Mouse (Mus musculus) olfactory bulb, adult 2 months (tissue): Measurements from ENCODE around the gene Krtap3-1.

Experiments used
- CTCF ChIP-seq: fragments of 200-500 bp; IDR thresholded peaks from 2 replicates; pipeline ENCODE4 v1.5.1; 2012; ENCODE audit warnings: low read depth, mild to moderate bottlenecking, low read length, moderate library complexity; ENCODE audit not compliant: insufficient read depth
- POLR2A ChIP-seq: fragments of 200-500 bp; IDR thresholded peaks from 2 replicates; pipeline ENCODE4 v1.6.1; 2012; ENCODE audit warnings: mild to moderate bottlenecking, low read depth, low read length, moderate library complexity; ENCODE audit not compliant: insufficient read depth

GRCm38 (mm10) chr11:99547892-99548291 lies 18.5 kb downstream of the Krtap3-1 start:
- no peak for TF ChIP-seq POLR2A
- TF ChIP-seq CTCF, result no peak
